Mouse (Mus musculus): ENCODE data around the gene Immp2l. TPM values are rescaled to one million over a fixed set of nuclear protein-coding genes. Genes with fewer than 3 reads are reported as not detected.

The Immp2l gene
- total RNA-seq, 2 experiments from 2014 or later, result 9.5 to 14.0 TPM

- Histone ChIP-seq H3K27ac (no peak overlapping the region), H3K4me3 (no peak overlapping the region)
- intact Hi-C loops (cut with DNase I), result no loop called here
- DNase-seq, result no peak
- TF ChIP-seq CTCF (IDR thresholded peaks at IDR 0.05), result no peak
Observed at GRCm38 (mm10) chr12:41386685-41387084, 362.8 kb downstream of the Immp2l start.

GRCm38 (mm10) chr12:41394231-41394630 is 370.3 kb downstream of the Immp2l start:
- Histone ChIP-seq H3K27ac (no peak overlapping the region), H3K4me3 (no peak overlapping the region)
- no peak for TF ChIP-seq CTCF (IDR thresholded peaks at IDR 0.05)
- DNase-seq, result no peak
- intact Hi-C loops (cut with DNase I), result no loop called here

DNA sequence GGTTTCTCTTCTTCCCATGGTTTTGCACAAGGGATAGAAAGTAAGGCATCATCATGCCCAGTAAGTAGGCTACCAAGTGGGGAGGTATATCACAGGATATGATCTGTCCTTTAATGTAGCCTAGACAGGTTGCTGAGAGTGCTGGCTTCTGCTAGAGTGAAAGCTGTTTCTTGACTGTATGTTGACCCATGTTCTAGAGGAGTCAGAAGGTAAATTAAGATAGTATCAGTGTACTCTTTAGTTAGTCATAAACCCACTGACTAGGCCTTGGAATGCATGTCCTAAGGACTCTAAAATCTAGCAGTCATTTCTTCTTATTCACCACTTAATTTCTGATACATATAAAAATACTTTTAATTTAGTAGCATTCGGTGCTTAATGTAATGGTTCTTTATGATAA is 377.2 kb downstream of the Immp2l start:
- Histone ChIP-seq H3K4me3 (no peak overlapping the region), H3K27ac (no peak overlapping the region)
- TF ChIP-seq CTCF (IDR thresholded peaks at IDR 0.05), result no peak
- intact Hi-C loops (cut with DNase I), result no loop called here
- DNase-seq, result no peak

DNA sequence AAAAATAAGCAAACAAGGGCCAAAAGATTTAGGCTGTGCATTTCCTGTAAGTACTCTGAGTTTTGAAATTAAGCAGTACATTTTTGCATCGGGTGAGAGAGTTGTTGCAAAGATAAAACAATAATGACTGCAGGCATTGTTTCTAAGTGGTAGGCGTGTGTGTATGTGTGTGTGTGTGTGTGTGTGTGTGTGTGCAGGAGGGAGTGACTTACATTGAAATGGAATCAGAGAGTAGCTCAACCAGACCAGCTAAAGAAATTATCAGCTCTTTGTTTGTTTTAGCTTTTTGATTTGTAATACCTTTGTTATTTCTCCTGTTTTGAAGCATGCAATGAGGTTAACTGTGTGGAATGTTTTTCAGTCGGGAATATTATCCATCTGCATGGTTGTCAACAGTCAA is 378.0 kb downstream of the Immp2l start:
- no peak overlapping the region for H3K4me3 ChIP-seq
- no peak overlapping the region for H3K27ac ChIP-seq
- TF ChIP-seq CTCF (IDR thresholded peaks at IDR 0.05), result no peak
- intact Hi-C loops (cut with DNase I), result no loop called here
- DNase-seq, result no peak

- Histone ChIP-seq H3K4me3 (no peak overlapping the region), H3K27ac (no peak overlapping the region)
- no peak for TF ChIP-seq CTCF (IDR thresholded peaks at IDR 0.05)
- DNase-seq, result no peak
- intact Hi-C loops (cut with DNase I), result no loop called here
Observed at GRCm38 (mm10) chr12:41409431-41409830, 385.5 kb downstream of the Immp2l start.

DNA sequence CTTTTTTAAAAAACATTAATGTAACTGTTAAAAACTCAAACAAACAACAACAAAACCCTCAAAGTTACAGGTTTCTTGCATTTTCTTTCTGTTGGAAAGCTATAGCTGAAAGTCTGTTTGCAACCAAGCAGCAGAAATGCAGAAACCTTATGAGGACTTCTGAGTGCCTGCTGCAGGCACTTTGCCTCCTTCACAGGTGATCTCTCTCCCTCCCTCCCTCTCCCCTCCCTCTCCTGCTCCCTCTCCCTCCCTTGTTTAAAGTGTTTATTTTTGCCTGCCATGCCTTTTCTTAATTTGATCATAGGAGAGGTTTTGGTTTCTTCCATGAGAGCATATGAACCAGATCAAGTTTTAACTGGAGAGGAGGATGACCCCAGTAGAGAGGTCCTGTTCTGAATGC is 392.7 kb downstream of the Immp2l start:
- no peak overlapping the region for H3K4me3 ChIP-seq
- no peak for DNase-seq
- TF ChIP-seq CTCF (IDR thresholded peaks at IDR 0.05), result no peak
- H3K27ac ChIP-seq, result no peak overlapping the region
- intact Hi-C loops (cut with DNase I), result no loop called here

DNA sequence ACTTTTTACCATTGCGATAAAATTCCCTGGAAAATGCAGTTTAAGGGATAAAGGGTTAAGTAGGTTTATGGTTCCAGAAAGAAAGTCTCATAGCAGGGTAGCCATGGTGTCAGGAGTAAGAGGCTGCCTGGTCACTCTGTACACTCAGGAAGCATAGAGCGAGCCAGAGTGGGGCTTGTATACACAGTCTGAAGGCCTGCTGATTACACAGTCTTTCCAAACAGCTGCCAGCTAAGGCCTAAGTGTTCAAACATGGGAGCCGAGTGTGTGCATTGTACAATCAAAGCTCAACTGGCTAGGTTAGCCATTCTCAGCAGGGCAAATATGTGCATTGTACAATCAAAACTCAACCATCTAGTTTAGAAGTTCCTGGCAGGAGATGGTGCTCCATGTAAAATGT is 393.2 kb downstream of the Immp2l start:
- intact Hi-C loops (cut with DNase I), result no loop called here
- TF ChIP-seq CTCF (IDR thresholded peaks at IDR 0.05), result no peak
- Histone ChIP-seq H3K27ac (no peak overlapping the region), H3K4me3 (no peak overlapping the region)
- DNase-seq, result no peak

DNA sequence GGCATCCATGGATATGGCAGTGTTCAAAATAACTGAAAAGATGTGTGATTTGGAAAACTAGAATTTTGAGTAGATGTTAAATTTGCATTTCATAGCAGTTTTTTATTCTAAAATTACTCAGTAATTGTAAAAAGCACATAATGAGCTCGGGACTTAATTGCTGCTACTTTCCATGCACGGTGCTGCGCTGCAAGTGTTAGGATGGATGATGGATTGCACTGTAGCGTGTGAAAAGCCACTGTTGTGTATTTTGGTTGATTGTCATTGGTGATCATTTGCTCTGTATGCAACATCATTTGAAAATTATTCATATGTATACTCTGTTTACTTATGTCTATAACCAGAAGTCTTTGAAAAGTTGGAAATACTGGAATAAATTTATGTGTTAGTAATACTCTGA is 394.1 kb downstream of the Immp2l start:
- Histone ChIP-seq H3K27ac (no peak overlapping the region), H3K4me3 (no peak overlapping the region)
- TF ChIP-seq CTCF (IDR thresholded peaks at IDR 0.05), result no peak
- intact Hi-C loops (cut with DNase I), result no loop called here
- no peak for DNase-seq

GRCm38 (mm10) chr12:41425101-41425679 is 401.3 kb downstream of the Immp2l start:
- no peak for DNase-seq
- intact Hi-C loops (cut with DNase I), result no loop called here
- Histone ChIP-seq H3K4me3 (no peak overlapping the region), H3K27ac (no peak overlapping the region)
- TF ChIP-seq CTCF (IDR thresholded peaks at IDR 0.05), result no peak

DNA sequence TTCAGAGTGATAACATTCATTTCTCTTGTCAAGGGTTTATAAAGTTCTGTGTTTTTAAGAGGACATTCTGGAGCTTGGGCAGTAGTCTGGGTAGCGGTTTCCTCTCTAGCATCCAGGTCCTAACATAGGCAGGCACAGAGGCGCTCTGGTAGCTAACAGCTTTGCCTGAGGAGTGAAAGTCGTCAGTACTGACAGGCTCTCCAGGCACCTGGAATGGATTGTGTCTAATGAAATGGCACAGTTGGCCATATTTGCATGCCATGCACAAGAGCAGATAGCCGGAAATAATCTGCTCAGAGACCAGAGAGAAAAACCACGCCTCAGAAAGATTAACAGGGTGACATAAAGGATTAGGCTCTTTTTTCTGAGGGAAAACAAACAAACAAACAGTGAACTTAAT is 403.6 kb downstream of the Immp2l start:
- no peak for TF ChIP-seq CTCF (IDR thresholded peaks at IDR 0.05)
- Histone ChIP-seq H3K27ac (no peak overlapping the region), H3K4me3 (no peak overlapping the region)
- DNase-seq, result no peak
- intact Hi-C loops (cut with DNase I), result no loop called here

DNA sequence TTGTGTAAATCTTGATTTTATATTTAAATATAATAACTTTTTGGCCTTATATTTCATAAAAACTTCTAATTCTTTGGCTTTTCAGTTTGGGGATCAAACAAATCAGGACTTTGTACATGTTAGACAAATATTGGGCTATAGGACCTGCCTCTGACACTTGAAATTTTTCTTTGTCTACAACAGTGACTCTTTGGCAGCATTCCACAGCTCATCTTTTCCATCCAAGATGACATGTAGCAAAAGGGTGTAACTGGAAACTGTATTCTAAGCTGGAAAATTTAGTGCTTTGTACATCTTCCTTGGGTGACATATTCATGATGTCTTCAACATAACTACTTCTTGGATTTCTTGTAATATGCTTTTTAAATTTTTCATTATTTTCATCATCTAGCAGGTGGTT is 404.9 kb downstream of the Immp2l start:
- no peak for TF ChIP-seq CTCF (IDR thresholded peaks at IDR 0.05)
- no peak overlapping the region for H3K4me3 ChIP-seq
- DNase-seq, result no peak

GRCm38 (mm10) chr12:41436206-41436985 is 412.5 kb downstream of the Immp2l start:
- DNase-seq, result no peak
- Histone ChIP-seq H3K27ac (no peak overlapping the region), H3K4me3 (no peak overlapping the region)
- intact Hi-C loops (cut with DNase I), result no loop called here
- TF ChIP-seq CTCF (IDR thresholded peaks at IDR 0.05), result no peak

More for the DNA sequence above, 404.9 kb downstream of the Immp2l start:
- no peak overlapping the region for H3K27ac ChIP-seq
- intact Hi-C loops (cut with DNase I), result no loop called here

- no peak for TF ChIP-seq CTCF (IDR thresholded peaks at IDR 0.05)
- H3K27ac ChIP-seq, result no peak overlapping the region
- peak; percentile 73 for DNase-seq
- intact Hi-C loops (cut with DNase I), result no loop called here
- no peak overlapping the region for H3K4me3 ChIP-seq
Observed at GRCm38 (mm10) chr12:41438446-41438845, 414.6 kb downstream of the Immp2l start.

All from gastrocnemius, adult 2 months (tissue).